Mouse (Mus musculus): ENCODE measurements at regions not wholly inside any gene's neighbourhood (a gene's known extent, or its start where the extent isn't known, plus 50 kb on each side); places are given as distances from the start of the nearest gene placed in this dataset.

GRCm38 (mm10) chr10:126734661-126735060 is 166.5 kb downstream of the Atp23 start:
- H3K79me2 ChIP-seq (ENCODE audit: control insufficient read depth, insufficient read depth, low read length, poor library complexity): no peaks in the 10 kb centered on the region
- no peak overlapping the region for H3K9ac ChIP-seq (ENCODE audit: control insufficient read depth, low read depth, low read length, poor library complexity, severe bottlenecking)
- H3K27me3 ChIP-seq (ENCODE audit: control insufficient read depth in 1 of 2, insufficient read depth in 2 of 2, low read length in 2 of 2): no peaks in the 10 kb centered on the region
- no peak overlapping the region for H3K27ac ChIP-seq (ENCODE audit: control insufficient read depth, low read depth, low read length)
- H3K9me3 ChIP-seq (replicated peaks; ENCODE audit: insufficient read depth, low read length): no peaks in the 10 kb centered on the region
- TF ChIP-seq USF1 (IDR thresholded peaks at IDR 0.05; ENCODE audit: low read depth, low read length): no peak
- TF ChIP-seq KAT2A (conservative IDR thresholded peaks at IDR 0.05; ENCODE audit: low read depth, low read length): no peak
- TF ChIP-seq SMC3 (IDR thresholded peaks at IDR 0.05; ENCODE audit: low read depth, low read length): no peak
- TF ChIP-seq NRF1 (IDR thresholded peaks at IDR 0.05; ENCODE audit: insufficient read depth, low read depth, low read length, poor library complexity, severe bottlenecking): no peak
- no peak for TF ChIP-seq SIN3A (IDR thresholded peaks at IDR 0.05; ENCODE audit: low read length)
- TF ChIP-seq MYB (IDR thresholded peaks at IDR 0.05; ENCODE audit: low read depth, low read length): no peak
- TF ChIP-seq EP300 (IDR thresholded peaks at IDR 0.05; ENCODE audit: low read depth in 1 of 2, low read length in 2 of 2): no peak
- no peak for TF ChIP-seq UBTF (IDR thresholded peaks at IDR 0.05; ENCODE audit: borderline replicate concordance, insufficient read depth, low read depth, low read length)
- no peak for TF ChIP-seq E2F4 (IDR thresholded peaks at IDR 0.05; ENCODE audit: borderline replicate concordance, low read depth, low read length)
- no peak for TF ChIP-seq CHD1 (IDR thresholded peaks at IDR 0.05; ENCODE audit: low read depth, low read length)
- TF ChIP-seq BHLHE40 (IDR thresholded peaks at IDR 0.05; ENCODE audit: borderline replicate concordance, low read depth, low read length): no peak
- no peak for TF ChIP-seq ZKSCAN1 (IDR thresholded peaks at IDR 0.05; ENCODE audit: low read depth, low read length)
- TF ChIP-seq MXI1 (IDR thresholded peaks at IDR 0.05; ENCODE audit: low read depth, low read length): no peak
- H3K4me3 ChIP-seq (ENCODE audit: control insufficient read depth in 1 of 2, insufficient read depth in 1 of 2, low read depth in 2 of 2, low read length in 2 of 2): no peak overlapping the region
- no peaks in the 10 kb centered on the region for H3K4me1 ChIP-seq (ENCODE audit: control insufficient read depth in 1 of 2, insufficient read depth in 2 of 2, low read length in 2 of 2)
- DNase-seq (ENCODE audit: low read depth, low spot score): no peak
- H3K36me3 ChIP-seq (ENCODE audit: control insufficient read depth in 1 of 2, insufficient read depth in 2 of 2, low read length in 2 of 2): no peaks in the 10 kb centered on the region

DNA sequence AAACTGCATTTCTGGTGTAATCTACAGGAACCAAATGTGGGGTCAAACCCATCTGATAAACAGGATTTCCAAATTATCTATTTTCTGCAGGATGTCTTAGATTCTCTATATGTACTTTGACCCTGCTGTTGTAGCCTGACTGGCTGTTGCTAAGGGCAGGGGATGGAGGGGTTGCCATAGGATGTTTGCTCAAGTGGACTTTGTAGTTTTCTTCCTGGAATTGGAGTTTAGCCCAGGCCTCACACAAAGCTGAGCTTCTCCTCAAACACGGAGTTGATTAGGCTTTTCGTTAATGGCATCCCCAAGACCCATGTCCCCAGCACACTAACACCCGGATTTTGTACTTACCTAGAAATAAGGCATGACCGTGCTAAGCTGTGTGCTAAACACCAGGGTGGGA is 173.3 kb downstream of the Atp23 start:
- Histone ChIP-seq H3K27me3 (ENCODE audit: control insufficient read depth in 1 of 2, insufficient read depth in 2 of 2, low read length in 2 of 2) (no peaks in the 10 kb centered on the region), H3K9me3 (replicated peaks; ENCODE audit: insufficient read depth, low read length) (no peaks in the 10 kb centered on the region), H3K4me1 (ENCODE audit: control insufficient read depth in 1 of 2, insufficient read depth in 2 of 2, low read length in 2 of 2) (no peaks in the 10 kb centered on the region), H3K79me2 (ENCODE audit: control insufficient read depth, insufficient read depth, low read length, poor library complexity) (no peaks in the 10 kb centered on the region), H3K27ac (ENCODE audit: control insufficient read depth, low read depth, low read length) (no peak overlapping the region), H3K9ac (ENCODE audit: control insufficient read depth, low read depth, low read length, poor library complexity, severe bottlenecking) (no peak overlapping the region), H3K36me3 (ENCODE audit: control insufficient read depth in 1 of 2, insufficient read depth in 2 of 2, low read length in 2 of 2) (no peaks in the 10 kb centered on the region), H3K4me3 (ENCODE audit: control insufficient read depth in 1 of 2, insufficient read depth in 1 of 2, low read depth in 2 of 2, low read length in 2 of 2) (no peak overlapping the region)
- no peak for DNase-seq (ENCODE audit: low read depth, low spot score)
- TF ChIP-seq MYC (IDR thresholded peaks at IDR 0.05; ENCODE audit: low read depth, low read length) (no peak), ELF1 (IDR thresholded peaks at IDR 0.05; ENCODE audit: low read depth, low read length) (no peak), SIN3A (IDR thresholded peaks at IDR 0.05; ENCODE audit: low read length) (no peak), GATA1 (IDR thresholded peaks at IDR 0.05; ENCODE audit: low read depth, low read length) (no peak), MYB (IDR thresholded peaks at IDR 0.05; ENCODE audit: low read depth, low read length) (no peak), TBP (IDR thresholded peaks at IDR 0.05; ENCODE audit: low read depth, low read length) (no peak), ZC3H11A (IDR thresholded peaks at IDR 0.05; ENCODE audit: low read depth, low read length) (no peak), SMC3 (IDR thresholded peaks at IDR 0.05; ENCODE audit: low read depth, low read length) (no peak), USF1 (IDR thresholded peaks at IDR 0.05; ENCODE audit: low read depth, low read length) (no peak), UBTF (IDR thresholded peaks at IDR 0.05; ENCODE audit: borderline replicate concordance, insufficient read depth, low read depth, low read length) (no peak), CHD2 (IDR thresholded peaks at IDR 0.05; ENCODE audit: low read length) (no peak), ZKSCAN1 (IDR thresholded peaks at IDR 0.05; ENCODE audit: low read depth, low read length) (no peak), ZNF384 (IDR thresholded peaks at IDR 0.05; ENCODE audit: low read depth, low read length) (no peak), CHD1 (IDR thresholded peaks at IDR 0.05; ENCODE audit: low read depth, low read length) (no peak), ETS1 (IDR thresholded peaks at IDR 0.05; ENCODE audit: low read depth, low read length) (no peak), MEF2A (IDR thresholded peaks at IDR 0.05; ENCODE audit: extremely low read depth, insufficient replicate concordance, low read depth, low read length, poor library complexity, severe bottlenecking) (no peak), TCF12 (IDR thresholded peaks at IDR 0.05; ENCODE audit: low read depth, low read length) (no peak), MAZ (IDR thresholded peaks at IDR 0.05; ENCODE audit: low read depth, low read length) (no peak), RCOR1 (IDR thresholded peaks at IDR 0.05; ENCODE audit: low read depth, low read length) (no peak), MAX (IDR thresholded peaks at IDR 0.05; ENCODE audit: low read length) (no peak)

Measured in MEL (cell line).